Mouse (Mus musculus) megakaryocyte, embryonic 14.5 days (primary cell): ENCODE measurements at regions not wholly inside any gene's neighbourhood (a gene's known extent, or its start where the extent isn't known, plus 50 kb on each side); places are given as distances from the start of the nearest gene placed in this dataset.

Experiments used
- H3K27me3 ChIP-seq: replicated peaks from 2 replicates; pipeline ENCODE3; 2012; ENCODE audit warnings: inconsistent platforms
- H3K36me3 ChIP-seq: replicated peaks from 2 replicates; pipeline ENCODE3; 2012; ENCODE audit warnings: low read length, inconsistent platforms, mixed read lengths
- H3K4me1 ChIP-seq: 2 replicates; pipeline ENCODE4 v1.6.1; 2012; ENCODE audit warnings: inconsistent platforms
- H3K4me3 ChIP-seq: replicated peaks from 2 replicates; pipeline ENCODE3; 2012; ENCODE audit warnings: moderate library complexity, mild to moderate bottlenecking, inconsistent platforms
- H3K9me3 ChIP-seq: 2 replicates; pipeline ENCODE4 v1.6.1; 2012; ENCODE audit warnings: inconsistent platforms
- FLI1 ChIP-seq: IDR thresholded peaks from 2 replicates; pipeline ENCODE4 v1.6.1; 2012; ENCODE audit warnings: low read length, inconsistent platforms, mixed read lengths
- GATA1 ChIP-seq: IDR thresholded peaks from 3 replicates; pipeline ENCODE4 v1.6.1; 2012; ENCODE audit warnings: mixed read lengths, low read length, inconsistent platforms, borderline replicate concordance

GRCm38 (mm10) chr12:27431338-27431737 lies 89.0 kb upstream of the Sox11 start:
- Histone ChIP-seq H3K36me3 (no peaks in the 10 kb centered on the region), H3K27me3 (no peaks in the 10 kb centered on the region), H3K4me3 (no peak overlapping the region), H3K9me3 (peaks cover 3% of the 10 kb centered on the region; the same call in 1 of the 2 replicates), H3K4me1 (no peaks in the 10 kb centered on the region)
- TF ChIP-seq FLI1 (no peak), GATA1 (no peak)

GRCm38 (mm10) chr12:27417387-27418009 lies 75.1 kb upstream of the Sox11 start:
- no peaks in the 10 kb centered on the region for H3K4me1 ChIP-seq

GRCm38 (mm10) chr12:27410555-27410954 lies 68.2 kb upstream of the Sox11 start:
- H3K9me3 ChIP-seq, result peaks cover 4% of the 10 kb centered on the region; the same call in 1 of the 2 replicates
- H3K27me3 ChIP-seq, result no peaks in the 10 kb centered on the region
- H3K36me3 ChIP-seq, result no peaks in the 10 kb centered on the region
- H3K4me3 ChIP-seq, result no peak overlapping the region
- H3K4me1 ChIP-seq, result no peaks in the 10 kb centered on the region
- TF ChIP-seq GATA1 (no peak), FLI1 (no peak)

More at GRCm38 (mm10) chr12:27417387-27418009, 75.1 kb upstream of the Sox11 start:
- H3K36me3 ChIP-seq, result no peaks in the 10 kb centered on the region
- no peaks in the 10 kb centered on the region for H3K27me3 ChIP-seq
- no peak overlapping the region for H3K4me3 ChIP-seq
- H3K9me3 ChIP-seq, result no peaks in the 10 kb centered on the region
- no peak for TF ChIP-seq GATA1
- no peak for TF ChIP-seq FLI1

- H3K27me3 ChIP-seq, result no peaks in the 10 kb centered on the region
- no peaks in the 10 kb centered on the region for H3K4me1 ChIP-seq
- no peaks in the 10 kb centered on the region for H3K36me3 ChIP-seq
- H3K9me3 ChIP-seq, result peaks cover 4% of the 10 kb centered on the region; the same call in 1 of the 2 replicates
- H3K4me3 ChIP-seq, result no peak overlapping the region
- TF ChIP-seq GATA1, result no peak
- TF ChIP-seq FLI1, result no peak
Observed at GRCm38 (mm10) chr12:27408440-27408839, 66.1 kb upstream of the Sox11 start.

- no peak for TF ChIP-seq GATA1
- TF ChIP-seq FLI1, result no peak
- Histone ChIP-seq H3K9me3 (no peaks in the 10 kb centered on the region), H3K4me3 (no peak overlapping the region), H3K27me3 (no peaks in the 10 kb centered on the region), H3K4me1 (no peaks in the 10 kb centered on the region), H3K36me3 (no peaks in the 10 kb centered on the region)
Observed at GRCm38 (mm10) chr12:27399392-27399791, 57.0 kb upstream of the Sox11 start.
